Mouse (Mus musculus): ENCODE results near the gene Mthfd1l. TPM values are rescaled to one million over a fixed set of nuclear protein-coding genes. Genes with fewer than 3 reads are reported as not detected.
"Not testable (repeated sequence)": the region's sequence is repeated elsewhere in the genome, so short reads cannot be mapped to it uniquely, and the experiment has no call there.

Mthfd1l gene
- polyA plus RNA-seq, 1 experiment from 2014 or later: 50.9 TPM

DNA sequence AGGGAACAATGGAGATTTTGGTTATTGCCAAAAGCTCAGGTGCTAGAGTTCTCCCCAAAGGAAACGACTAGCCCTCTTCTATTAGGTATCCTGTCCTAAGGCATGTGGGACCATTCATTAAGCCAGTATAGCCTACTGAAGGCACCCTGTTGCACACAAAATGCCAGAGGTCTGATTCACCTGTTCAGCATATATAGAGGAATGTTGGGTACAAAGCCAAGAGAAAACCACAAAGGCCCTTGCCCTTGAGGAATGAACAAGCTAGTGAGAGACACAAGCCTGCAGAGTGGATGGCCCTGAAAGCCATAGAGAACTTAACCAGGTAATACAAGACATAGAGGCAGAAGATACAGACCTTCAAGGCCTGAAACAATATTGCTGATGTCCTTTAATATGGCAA, 148.3 kb downstream of the Mthfd1l start:
- DNase-seq (ENCODE audit: low spot score) (no peak), ATAC-seq (replicated peaks; ENCODE audit: low FRiP score) (no peak)
- Histone ChIP-seq H3K4me1 (replicated peaks; ENCODE audit: control insufficient read depth, insufficient read depth, low read length) (no peaks in the 10 kb centered on the region), H3K36me3 (ENCODE audit: control insufficient read depth, insufficient read depth, low read length) (peaks cover 2% of the 10 kb centered on the region; the same call in 1 of the 2 replicates), H3K4me2 (no peak overlapping the region), H3K27ac (ENCODE audit: low read depth, low read length) (no peak overlapping the region), H3K4me3 (ENCODE audit: low read depth, low read length) (no peak overlapping the region), H3K9me3 (ENCODE audit: control insufficient read depth, low read length) (no peaks in the 10 kb centered on the region), H3K27me3 (replicated peaks; ENCODE audit: control insufficient read depth, insufficient read depth, low read length) (no peaks in the 10 kb centered on the region), H3K9ac (ENCODE audit: low read depth, low read length) (no peak overlapping the region)
- 76% methylated on average over 1 of the region's 1 CpGs for WGBS

DNA sequence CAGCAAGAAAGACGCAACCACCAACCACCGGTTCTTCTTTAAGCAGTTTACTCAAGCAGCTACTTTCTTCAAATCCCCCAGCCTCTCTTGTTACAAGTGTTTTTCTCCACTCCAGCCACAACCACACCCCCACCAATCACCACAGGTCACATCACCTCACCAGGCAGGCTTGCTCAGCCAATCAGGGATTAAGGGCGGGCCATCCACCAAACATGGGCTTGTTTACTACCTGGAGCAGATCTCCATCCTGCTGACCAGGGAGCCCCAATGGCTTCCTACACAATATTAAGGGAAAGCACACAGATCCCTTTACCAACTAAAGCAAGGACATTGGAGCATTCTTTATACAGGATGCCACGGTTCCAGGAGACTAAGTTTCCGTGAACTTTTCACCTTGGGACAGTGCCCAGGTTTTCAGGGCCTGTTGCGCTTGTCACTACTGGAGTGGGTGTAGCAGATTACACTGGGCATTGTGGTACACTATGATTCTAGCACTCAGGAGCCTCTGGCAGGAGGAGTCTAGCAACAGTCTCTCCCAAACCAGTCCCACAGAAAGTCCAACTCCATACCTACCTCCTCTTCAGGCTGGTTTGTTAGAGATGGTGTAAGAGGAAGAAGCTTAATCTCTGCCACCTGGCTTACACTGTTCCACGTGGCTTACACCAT, 150.5 kb downstream of the Mthfd1l start:
- 84% methylated on average over 7 of the region's 7 CpGs for WGBS
- DNase-seq (ENCODE audit: low spot score); H3K4me1 ChIP-seq (replicated peaks; ENCODE audit: control insufficient read depth, insufficient read depth, low read length); H3K36me3 ChIP-seq (ENCODE audit: control insufficient read depth, insufficient read depth, low read length); ATAC-seq (replicated peaks; ENCODE audit: low FRiP score); H3K9me3 ChIP-seq (ENCODE audit: control insufficient read depth, low read length); H3K27ac ChIP-seq (ENCODE audit: low read depth, low read length); H3K4me2 ChIP-seq; H3K27me3 ChIP-seq (replicated peaks; ENCODE audit: control insufficient read depth, insufficient read depth, low read length); H3K4me3 ChIP-seq (ENCODE audit: low read depth, low read length); H3K9ac ChIP-seq (ENCODE audit: low read depth, low read length): not testable (repeated sequence)

DNA sequence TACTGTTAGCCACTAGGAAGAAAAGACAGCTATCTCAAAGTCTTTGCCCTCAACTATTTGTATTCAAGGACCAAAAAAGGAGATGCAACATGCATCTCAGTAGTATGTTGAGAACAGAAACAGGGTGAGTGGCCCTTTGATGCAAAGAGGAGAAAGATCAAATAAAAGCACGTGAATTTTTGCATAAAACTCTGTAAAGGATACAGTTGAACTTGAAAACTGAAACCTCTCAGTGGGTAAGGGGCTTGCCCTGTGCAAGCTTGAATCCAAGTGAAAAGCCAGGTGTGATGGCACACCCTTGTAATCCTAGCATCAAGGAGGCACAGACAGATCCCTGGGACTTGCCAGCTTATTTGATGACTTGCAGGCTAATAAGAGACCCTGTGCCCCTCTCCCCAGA, 151.2 kb downstream of the Mthfd1l start:
- no peak overlapping the region for H3K4me2 ChIP-seq
- ATAC-seq (replicated peaks; ENCODE audit: low FRiP score): no peak
- no peak for DNase-seq (ENCODE audit: low spot score)

DNA sequence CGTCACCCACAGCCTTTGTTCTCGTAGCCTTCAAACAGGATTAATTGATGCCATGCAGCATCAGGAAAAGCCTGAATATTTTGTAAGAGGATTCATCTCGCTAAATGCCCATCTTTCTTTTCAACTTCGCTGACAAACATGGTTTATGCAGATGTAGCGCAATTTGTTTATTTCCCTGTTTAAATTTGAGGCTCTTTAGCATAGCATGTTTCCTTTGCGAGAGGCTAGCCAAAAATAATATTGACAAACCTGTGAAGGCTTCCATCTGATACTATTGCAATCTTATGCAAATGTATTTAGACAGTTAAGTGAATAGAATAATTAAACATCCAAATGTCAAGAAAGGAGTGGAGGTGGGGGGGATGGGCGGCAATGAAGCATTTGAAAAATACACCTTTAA, 152.3 kb downstream of the Mthfd1l start:
- Histone ChIP-seq H3K27me3 (replicated peaks; ENCODE audit: control insufficient read depth, insufficient read depth, low read length) (no peaks in the 10 kb centered on the region), H3K9ac (ENCODE audit: low read depth, low read length) (no peak overlapping the region), H3K36me3 (ENCODE audit: control insufficient read depth, insufficient read depth, low read length) (no peaks in the 10 kb centered on the region; the same call in 1 of the 2 replicates), H3K4me2 (no peak overlapping the region), H3K4me3 (ENCODE audit: low read depth, low read length) (no peak overlapping the region), H3K9me3 (ENCODE audit: control insufficient read depth, low read length) (no peaks in the 10 kb centered on the region), H3K27ac (ENCODE audit: low read depth, low read length) (no peak overlapping the region), H3K4me1 (replicated peaks; ENCODE audit: control insufficient read depth, insufficient read depth, low read length) (peaks cover 3% of the 10 kb centered on the region; the same call in 1 of the 2 replicates)
- 87% methylated on average over 7 of the region's 7 CpGs for WGBS
- DNase-seq (ENCODE audit: low spot score): no peak
- no peak for ATAC-seq (replicated peaks; ENCODE audit: low FRiP score)

More for the DNA sequence above, 151.2 kb downstream of the Mthfd1l start:
- H3K4me3 ChIP-seq (ENCODE audit: low read depth, low read length): no peak overlapping the region
- peaks cover 2% of the 10 kb centered on the region; the same call in 1 of the 2 replicates for H3K36me3 ChIP-seq (ENCODE audit: control insufficient read depth, insufficient read depth, low read length)
- no peaks in the 10 kb centered on the region for H3K9me3 ChIP-seq (ENCODE audit: control insufficient read depth, low read length)
- H3K27me3 ChIP-seq (replicated peaks; ENCODE audit: control insufficient read depth, insufficient read depth, low read length): no peaks in the 10 kb centered on the region
- 79% methylated on average over 1 of the region's 1 CpGs for WGBS
- H3K4me1 ChIP-seq (replicated peaks; ENCODE audit: control insufficient read depth, insufficient read depth, low read length): 0 out of 2 replicates have a peak, but pooled peaks cover 3% of the 10 kb centered on the region
- H3K27ac ChIP-seq (ENCODE audit: low read depth, low read length): no peak overlapping the region
- H3K9ac ChIP-seq (ENCODE audit: low read depth, low read length): no peak overlapping the region

DNA sequence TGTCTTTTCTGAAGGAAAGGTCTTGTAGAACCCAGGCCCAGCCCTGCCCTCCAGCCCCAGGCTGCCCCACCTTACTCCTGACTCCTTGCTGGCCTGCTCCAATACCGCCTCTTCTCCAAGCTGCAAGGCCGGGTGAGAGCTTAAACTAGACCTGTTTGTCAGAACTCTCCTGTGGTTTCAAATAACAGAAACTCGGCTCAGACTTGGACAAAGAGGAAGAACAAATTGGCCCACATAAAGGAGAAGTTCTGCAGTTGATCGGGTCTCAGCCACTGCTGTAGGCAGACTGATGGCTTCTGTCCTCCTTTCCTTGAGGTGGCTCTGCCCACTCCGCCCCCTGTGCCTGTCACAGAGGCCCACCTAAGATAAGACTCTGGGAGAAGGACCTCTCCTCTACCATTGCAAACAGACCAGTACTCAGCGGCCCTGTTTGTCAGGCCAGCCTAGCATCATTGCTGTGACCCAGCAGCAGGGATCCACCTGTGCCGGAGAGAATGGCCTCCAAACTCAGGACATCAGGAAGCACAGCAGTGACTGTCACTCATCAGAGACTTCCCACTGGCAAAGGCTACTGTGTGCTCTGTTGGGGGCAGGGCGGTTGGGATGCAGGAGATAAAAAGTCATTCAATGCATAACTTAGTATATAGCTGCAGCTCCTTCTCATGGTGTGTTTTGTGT, 153.6 kb downstream of the Mthfd1l start:
- 47% methylated on average over 8 of the region's 8 CpGs for WGBS
- peak; percentile 86 for ATAC-seq (replicated peaks; ENCODE audit: low FRiP score)

DNA sequence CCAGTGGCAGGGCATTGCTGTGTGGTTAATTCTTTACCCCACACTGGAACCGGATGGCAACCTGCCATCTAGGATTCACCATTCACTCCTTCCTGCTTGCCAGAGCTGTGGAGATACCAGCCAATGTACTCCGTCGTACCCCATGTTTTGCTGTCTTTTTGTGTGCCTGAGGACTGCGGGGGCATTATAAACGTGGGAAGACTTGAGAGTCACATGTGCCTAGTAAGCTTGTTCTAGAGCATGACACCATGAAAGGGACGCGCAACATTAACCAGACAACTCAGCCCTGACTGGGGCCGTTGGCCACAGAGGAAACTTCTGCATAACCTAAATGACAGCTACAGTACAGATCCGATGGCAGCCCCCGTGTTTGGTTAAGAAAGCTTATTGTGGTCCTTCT, 155.5 kb downstream of the Mthfd1l start:
- no peak overlapping the region for H3K4me2 ChIP-seq
- no peaks in the 10 kb centered on the region for H3K9me3 ChIP-seq (ENCODE audit: control insufficient read depth, low read length)
- H3K4me3 ChIP-seq (ENCODE audit: low read depth, low read length): no peak overlapping the region
- WGBS: 74% methylated on average over 10 of the region's 10 CpGs
- no peak overlapping the region for H3K27ac ChIP-seq (ENCODE audit: low read depth, low read length)
- no peaks in the 10 kb centered on the region for H3K27me3 ChIP-seq (replicated peaks; ENCODE audit: control insufficient read depth, insufficient read depth, low read length)
- H3K4me1 ChIP-seq (replicated peaks; ENCODE audit: control insufficient read depth, insufficient read depth, low read length): peaks cover 3% of the 10 kb centered on the region
- DNase-seq (ENCODE audit: low spot score) (no peak), ATAC-seq (replicated peaks; ENCODE audit: low FRiP score) (no peak)
- H3K9ac ChIP-seq (ENCODE audit: low read depth, low read length): no peak overlapping the region
- H3K36me3 ChIP-seq (ENCODE audit: control insufficient read depth, insufficient read depth, low read length): no peaks in the 10 kb centered on the region; the same call in 1 of the 2 replicates

More for the DNA sequence above, 153.6 kb downstream of the Mthfd1l start:
- H3K4me1 ChIP-seq (replicated peaks; ENCODE audit: control insufficient read depth, insufficient read depth, low read length): peaks cover 3% of the 10 kb centered on the region; the same call in 1 of the 2 replicates
- H3K36me3 ChIP-seq (ENCODE audit: control insufficient read depth, insufficient read depth, low read length): no peaks in the 10 kb centered on the region; the same call in 1 of the 2 replicates
- no peak overlapping the region for H3K4me2 ChIP-seq
- no peak overlapping the region for H3K9ac ChIP-seq (ENCODE audit: low read depth, low read length)
- no peak overlapping the region for H3K27ac ChIP-seq (ENCODE audit: low read depth, low read length)
- H3K4me3 ChIP-seq (ENCODE audit: low read depth, low read length): no peak overlapping the region
- H3K9me3 ChIP-seq (ENCODE audit: control insufficient read depth, low read length): no peaks in the 10 kb centered on the region
- DNase-seq (ENCODE audit: low spot score): no peak
- H3K27me3 ChIP-seq (replicated peaks; ENCODE audit: control insufficient read depth, insufficient read depth, low read length): no peaks in the 10 kb centered on the region

DNA sequence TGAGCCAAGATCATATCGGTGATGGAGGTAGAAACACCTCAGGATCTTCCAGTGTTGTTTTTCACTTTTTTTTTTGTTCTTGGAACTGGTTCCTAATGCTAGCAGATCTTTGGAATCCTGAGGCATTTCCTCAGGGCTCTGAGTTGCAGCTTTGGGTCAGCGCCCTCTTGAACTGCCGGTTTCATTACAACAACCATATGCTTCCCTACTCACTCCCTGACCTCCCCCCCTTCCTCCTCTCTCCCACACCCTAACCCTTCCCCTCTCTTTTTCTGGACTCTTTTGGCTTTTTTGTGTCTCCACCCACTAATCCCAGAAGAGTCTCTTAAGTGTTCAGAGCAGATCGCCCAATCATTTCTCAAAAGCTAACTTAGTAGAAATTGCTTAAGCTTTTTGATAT, 156.0 kb downstream of the Mthfd1l start:
- no peak overlapping the region for H3K4me2 ChIP-seq
- no peaks in the 10 kb centered on the region for H3K27me3 ChIP-seq (replicated peaks; ENCODE audit: control insufficient read depth, insufficient read depth, low read length)
- H3K9ac ChIP-seq (ENCODE audit: low read depth, low read length): no peak overlapping the region
- no peak for ATAC-seq (replicated peaks; ENCODE audit: low FRiP score)
- no peak overlapping the region for H3K4me3 ChIP-seq (ENCODE audit: low read depth, low read length)
- no peaks in the 10 kb centered on the region for H3K9me3 ChIP-seq (ENCODE audit: control insufficient read depth, low read length)
- peaks cover 3% of the 10 kb centered on the region for H3K4me1 ChIP-seq (replicated peaks; ENCODE audit: control insufficient read depth, insufficient read depth, low read length)
- no peak for DNase-seq (ENCODE audit: low spot score)
- no peaks in the 10 kb centered on the region; the same call in 1 of the 2 replicates for H3K36me3 ChIP-seq (ENCODE audit: control insufficient read depth, insufficient read depth, low read length)
- no peak overlapping the region for H3K27ac ChIP-seq (ENCODE audit: low read depth, low read length)
- WGBS: 74% methylated on average over 4 of the region's 4 CpGs

DNA sequence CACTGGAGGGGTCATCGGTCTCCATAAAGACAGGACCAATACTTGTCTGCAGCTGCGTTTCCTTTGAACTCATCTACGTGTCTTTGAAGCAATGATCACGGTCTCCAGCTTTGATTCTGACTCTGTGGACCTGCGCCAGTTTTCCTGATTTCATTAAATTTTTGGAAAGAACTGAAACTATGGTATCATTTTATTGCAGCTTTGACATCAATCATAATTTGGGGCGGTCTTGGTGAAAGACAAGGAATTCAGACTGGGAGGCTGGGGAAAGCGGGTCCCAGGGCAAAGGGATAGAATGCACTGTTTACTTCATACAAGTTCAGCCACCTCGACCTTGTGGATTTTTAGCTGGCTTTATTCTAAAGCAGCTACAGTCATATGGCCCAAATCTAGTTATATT, 156.5 kb downstream of the Mthfd1l start:
- Histone ChIP-seq H3K9me3 (ENCODE audit: control insufficient read depth, low read length) (no peaks in the 10 kb centered on the region), H3K4me2 (no peak overlapping the region), H3K9ac (ENCODE audit: low read depth, low read length) (no peak overlapping the region), H3K4me3 (ENCODE audit: low read depth, low read length) (no peak overlapping the region), H3K27ac (ENCODE audit: low read depth, low read length) (no peak overlapping the region), H3K27me3 (replicated peaks; ENCODE audit: control insufficient read depth, insufficient read depth, low read length) (no peaks in the 10 kb centered on the region), H3K36me3 (ENCODE audit: control insufficient read depth, insufficient read depth, low read length) (no peaks in the 10 kb centered on the region; the same call in 1 of the 2 replicates), H3K4me1 (replicated peaks; ENCODE audit: control insufficient read depth, insufficient read depth, low read length) (peaks cover 3% of the 10 kb centered on the region)
- DNase-seq (ENCODE audit: low spot score): no peak
- no peak for ATAC-seq (replicated peaks; ENCODE audit: low FRiP score)
- WGBS: 88% methylated on average over 8 of the region's 8 CpGs

Data from liver, embryonic 11.5 days (tissue).